Mouse (Mus musculus) testis, adult 2 months (tissue): ENCODE results near the gene Id4. TPM values are rescaled to one million over a fixed set of nuclear protein-coding genes. Genes with fewer than 3 reads are reported as not detected.

ENCODE experiments used
- H3K27ac ChIP-seq: fragments of 200-500 bp; 2 replicates; pipeline ENCODE4 v1.5.1; 2012; ENCODE audit warnings: low read depth, low read length; ENCODE audit not compliant: control insufficient read depth, insufficient read depth
- H3K27me3 ChIP-seq: fragments of 200-500 bp; 2 replicates; pipeline ENCODE4 v1.6.1; 2012; ENCODE audit warnings: mild to moderate bottlenecking, low read length, moderate library complexity; ENCODE audit not compliant: control insufficient read depth, insufficient read depth
- H3K36me3 ChIP-seq: fragments of 200-500 bp; 2 replicates; pipeline ENCODE4 v1.6.1; 2012; ENCODE audit warnings: mild to moderate bottlenecking, low read length; ENCODE audit not compliant: control insufficient read depth, insufficient read depth
- H3K4me1 ChIP-seq: fragments of 200-500 bp; 2 replicates; pipeline ENCODE4 v1.6.1; 2012; ENCODE audit warnings: low read length; ENCODE audit not compliant: control insufficient read depth, insufficient read depth
- H3K4me3 ChIP-seq: fragments of 200-500 bp; 2 replicates; pipeline ENCODE4 v1.5.1; 2012; ENCODE audit warnings: low read depth, mild to moderate bottlenecking, low read length, moderate library complexity, mixed read lengths; ENCODE audit not compliant: control insufficient read depth
- CTCF ChIP-seq: fragments of 200-500 bp; IDR thresholded peaks from 2 replicates; pipeline ENCODE4 v1.5.1; 2012; ENCODE audit warnings: low read depth, mild to moderate bottlenecking, inconsistent platforms, low read length, moderate library complexity; ENCODE audit not compliant: control insufficient read depth, insufficient read depth, insufficient replicate concordance
- POLR2A ChIP-seq: fragments of 200-500 bp; IDR thresholded peaks from 2 replicates; pipeline ENCODE4 v1.6.1; 2012; ENCODE audit warnings: low read depth, mild to moderate bottlenecking, inconsistent platforms, low read length, moderate library complexity; ENCODE audit not compliant: control insufficient read depth
- polyA plus RNA-seq: library from polyadenylated mRNA; depleted of rRNA; stranded (reverse); fragments of >200 nt; gene quantifications from 2 replicates; pipeline ENCODE4 v1.2.3, GENCODE M21; 2012

Id4 gene
- polyA plus RNA-seq, 1 experiment = 13.2 TPM

DNA sequence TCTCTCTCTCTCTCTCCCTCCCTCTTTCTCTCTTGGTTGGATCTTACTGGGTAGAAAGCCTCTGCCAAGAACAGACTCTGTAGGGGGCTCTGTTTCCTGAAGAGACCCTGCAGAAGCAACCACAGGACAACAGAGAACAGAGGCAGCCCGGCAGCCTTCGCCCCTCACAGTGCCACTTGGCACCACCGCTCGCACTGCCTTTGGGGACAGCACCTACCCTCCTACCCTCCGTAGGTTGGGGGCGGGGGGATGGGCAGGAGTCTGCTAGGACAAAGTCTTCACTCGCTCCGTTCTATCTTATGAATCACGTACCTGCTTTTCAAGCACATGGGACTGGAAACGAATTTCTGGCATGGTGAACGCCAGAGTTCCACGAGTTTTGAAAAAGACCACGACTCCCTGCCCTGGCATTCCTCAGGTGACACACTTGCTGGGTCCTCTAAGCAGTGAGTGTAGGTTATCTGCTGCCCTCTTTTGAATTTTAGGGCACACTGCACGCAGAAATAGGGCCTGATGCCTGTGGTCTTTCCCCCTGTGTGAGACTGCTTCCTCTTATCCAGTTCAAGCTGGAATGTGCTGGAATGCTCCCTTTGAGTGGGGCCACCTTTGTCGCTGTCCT is 12.5 kb downstream of the Id4 start:
- Histone ChIP-seq H3K4me1 (no peaks in the 10 kb centered on the region; the same call in 1 of the 2 replicates), H3K27me3 (no peaks in the 10 kb centered on the region), H3K36me3 (no peaks in the 10 kb centered on the region), H3K27ac (no peak overlapping the region), H3K4me3 (no peak overlapping the region)
- TF ChIP-seq CTCF (peak; percentile 28; the same call in 1 of the 2 replicates), POLR2A (no peak)

GRCm38 (mm10) chr13:48274107-48274506 is 13.1 kb downstream of the Id4 start:
- no peaks in the 10 kb centered on the region for H3K27me3 ChIP-seq
- no peak overlapping the region for H3K4me3 ChIP-seq
- H3K27ac ChIP-seq = no peak overlapping the region
- no peaks in the 10 kb centered on the region; the same call in 1 of the 2 replicates for H3K4me1 ChIP-seq
- no peaks in the 10 kb centered on the region for H3K36me3 ChIP-seq
- TF ChIP-seq POLR2A = no peak
- TF ChIP-seq CTCF = no peak

GRCm38 (mm10) chr13:48276981-48277380 is 16.0 kb downstream of the Id4 start:
- no peaks in the 10 kb centered on the region for H3K36me3 ChIP-seq
- no peak overlapping the region for H3K27ac ChIP-seq
- no peaks in the 10 kb centered on the region; the same call in 1 of the 2 replicates for H3K4me1 ChIP-seq
- no peak for TF ChIP-seq POLR2A
- no peak for TF ChIP-seq CTCF
- H3K4me3 ChIP-seq = no peak overlapping the region
- H3K27me3 ChIP-seq = no peaks in the 10 kb centered on the region

DNA sequence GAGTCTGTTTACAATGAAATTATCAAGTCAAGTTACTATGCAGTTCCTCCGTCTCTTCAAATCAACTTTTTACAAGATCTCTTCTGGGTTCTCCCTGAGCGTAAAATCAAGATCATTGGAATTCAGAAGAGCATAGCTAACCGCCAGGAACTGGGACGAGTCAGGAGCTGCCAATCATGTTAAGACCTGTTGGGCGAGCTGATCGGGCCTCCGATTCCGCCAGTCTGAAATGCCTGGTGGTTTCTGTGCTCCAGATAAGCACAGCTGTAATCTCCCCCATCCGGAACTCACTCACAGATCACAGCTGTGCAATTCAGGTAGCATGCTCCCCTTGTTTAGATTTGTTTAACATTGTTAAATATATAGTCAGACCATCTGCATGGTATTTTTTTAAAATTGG is 23.4 kb downstream of the Id4 start:
- Histone ChIP-seq H3K36me3 (no peaks in the 10 kb centered on the region), H3K27me3 (no peaks in the 10 kb centered on the region), H3K4me3 (no peak overlapping the region), H3K4me1 (no peaks in the 10 kb centered on the region), H3K27ac (0 out of 2 replicates have a peak overlapping the region, but pooled peaks have one; percentile 8)
- no peak for TF ChIP-seq CTCF
- no peak for TF ChIP-seq POLR2A

DNA sequence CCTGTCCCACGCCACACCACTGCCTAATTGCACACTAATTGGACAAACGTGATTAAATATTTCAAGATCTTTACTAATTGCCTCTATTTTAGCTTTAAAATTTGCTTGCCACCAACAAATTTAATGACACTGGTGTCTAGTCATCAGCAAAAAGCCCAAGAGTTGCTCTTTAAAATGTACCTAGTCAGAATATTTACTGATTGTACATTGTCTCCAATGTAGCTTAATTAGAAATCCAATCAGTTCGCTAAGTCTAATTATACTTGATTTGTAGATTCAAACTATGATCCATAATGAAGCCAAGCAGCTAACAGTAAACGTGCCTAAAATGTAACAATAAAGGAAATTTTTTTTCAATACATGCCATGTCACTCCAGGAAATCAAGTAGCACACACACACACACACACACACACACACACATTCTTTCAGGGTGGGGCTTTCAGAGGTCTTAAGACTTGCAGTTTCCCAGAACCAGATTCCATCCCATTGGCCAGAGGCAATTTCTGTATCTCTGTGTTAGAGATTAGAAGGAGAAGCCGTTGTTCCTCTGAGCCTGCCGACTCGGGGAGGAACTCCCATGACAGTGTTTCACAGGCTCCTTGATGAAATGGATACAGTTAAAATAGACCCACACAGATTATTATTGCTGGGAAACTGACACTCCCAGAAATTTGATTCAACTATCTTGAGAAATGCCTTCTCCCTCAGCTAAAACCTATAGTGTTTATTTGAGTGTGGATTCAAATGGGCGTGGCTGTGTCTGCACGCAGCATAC is 24.1 kb downstream of the Id4 start:
- H3K27me3 ChIP-seq = no peaks in the 10 kb centered on the region
- no peak overlapping the region for H3K4me3 ChIP-seq
- no peaks in the 10 kb centered on the region for H3K36me3 ChIP-seq
- H3K27ac ChIP-seq = no peak overlapping the region
- no peaks in the 10 kb centered on the region for H3K4me1 ChIP-seq
- TF ChIP-seq POLR2A (no peak), CTCF (no peak)

- TF ChIP-seq CTCF = no peak
- TF ChIP-seq POLR2A = no peak
- Histone ChIP-seq H3K4me1 (peaks cover 2% of the 10 kb centered on the region; the same call in 1 of the 2 replicates), H3K27me3 (no peaks in the 10 kb centered on the region), H3K36me3 (no peaks in the 10 kb centered on the region), H3K4me3 (no peak overlapping the region), H3K27ac (no peak overlapping the region)
These were observed 29.4 kb downstream of the Id4 start for GRCm38 (mm10) chr13:48290427-48290826.

- Histone ChIP-seq H3K4me1 (no peaks in the 10 kb centered on the region), H3K4me3 (no peak overlapping the region), H3K27me3 (no peaks in the 10 kb centered on the region), H3K36me3 (no peaks in the 10 kb centered on the region), H3K27ac (no peak overlapping the region)
- TF ChIP-seq POLR2A = no peak
- no peak for TF ChIP-seq CTCF
These were observed 53.5 kb downstream of the Id4 start for GRCm38 (mm10) chr13:48314500-48314899.
